Mouse (Mus musculus) CH12.LX (cell line): Measurements from ENCODE around the gene Plekhj1. TPM values are rescaled to one million over a fixed set of nuclear protein-coding genes. Genes with fewer than 3 reads are reported as not detected.

Experiments
- DNase-seq: peaks from one replicate; pipeline ENCODE4 v3.0.0-alpha.2; 2013; ENCODE audit errors: extremely low read depth
- H3K27ac ChIP-seq: 2 replicates; pipeline ENCODE4 v1.5.1; 2012; ENCODE audit warnings: low read depth, mild to moderate bottlenecking, control low read depth, moderate library complexity; ENCODE audit not compliant: insufficient read depth
- H3K27me3 ChIP-seq: replicated peaks from 2 replicates; pipeline ENCODE3; 2012; ENCODE audit warnings: inconsistent platforms
- H3K36me3 ChIP-seq, 2 experiments: replicated peaks in 1 of 2; 2 replicates each; pipeline versions ENCODE3 to v1.6.1; 2012; ENCODE audit warnings: inconsistent platforms in 1 of 2, low read length in 1 of 2, mild to moderate bottlenecking in 1 of 2, mixed read lengths in 1 of 2, moderate library complexity in 1 of 2; ENCODE audit not compliant: control insufficient read depth in 1 of 2, insufficient read depth in 1 of 2
- H3K4me1 ChIP-seq, 2 experiments: 2 replicates each; pipeline ENCODE4 v1.6.1; 2012; ENCODE audit warnings: inconsistent platforms in 1 of 2, moderate library complexity in 1 of 2; ENCODE audit not compliant: insufficient read depth in 2 of 2, control insufficient read depth in 1 of 2
- H3K4me2 ChIP-seq: 2 replicates; pipeline ENCODE4 v1.6.1; 2012; ENCODE audit warnings: low read depth, mild to moderate bottlenecking, control low read depth; ENCODE audit not compliant: poor library complexity, insufficient read depth, severe bottlenecking
- H3K4me3 ChIP-seq, 3 experiments: fragments of 150-350 bp in 1 of 3; sonication (generic) in 1 of 3; replicated peaks in 1 of 3; 2 replicates each; pipeline versions ENCODE3 to v1.5.1; 2011 to 2012; ENCODE audit warnings: low read depth in 2 of 3, low read length in 2 of 3, mild to moderate bottlenecking in 2 of 3, moderate library complexity in 2 of 3, control low read depth in 1 of 3, improper control_type of control experiment in 1 of 3, inconsistent platforms in 1 of 3, mixed read lengths in 1 of 3; ENCODE audit not compliant: poor library complexity in 1 of 3
- H3K79me2 ChIP-seq: replicated peaks from 2 replicates; pipeline ENCODE4 v1.6.1; 2012; ENCODE audit warnings: mild to moderate bottlenecking, moderate library complexity; ENCODE audit not compliant: control insufficient read depth, poor library complexity, insufficient read depth, severe bottlenecking; ENCODE audit errors: extremely low read depth
- H3K9ac ChIP-seq: 2 replicates; pipeline ENCODE4 v1.6.1; 2012; ENCODE audit warnings: low read depth, mild to moderate bottlenecking, control low read depth, moderate library complexity; ENCODE audit not compliant: insufficient read depth
- H3K9me3 ChIP-seq: replicated peaks from 2 replicates; pipeline ENCODE3; 2012; ENCODE audit warnings: low read length, inconsistent platforms, mixed read lengths
- BHLHE40 ChIP-seq: IDR thresholded peaks from 2 replicates; pipeline ENCODE4 v1.6.1; 2011; ENCODE audit warnings: mild to moderate bottlenecking, low read depth, low read length, improper control_type of control experiment
- CHD1 ChIP-seq: IDR thresholded peaks from 2 replicates; pipeline ENCODE4 v1.6.1; 2012; ENCODE audit warnings: low read depth, low read length, improper control_type of control experiment, inconsistent platforms
- CHD2 ChIP-seq: IDR thresholded peaks from 2 replicates; pipeline ENCODE4 v1.6.1; 2011; ENCODE audit warnings: low read length, improper control_type of control experiment
- CTCF ChIP-seq, 2 experiments: IDR thresholded peaks in 1 of 2; conservative IDR thresholded peaks in 1 of 2; 2 replicates each; pipeline ENCODE4 v1.5.1; 2011 to 2012; ENCODE audit warnings: low read depth in 2 of 2, low read length in 2 of 2, improper control_type of control experiment in 1 of 2, inconsistent platforms in 1 of 2, mild to moderate bottlenecking in 1 of 2, moderate library complexity in 1 of 2
- E2F4 ChIP-seq: IDR thresholded peaks from 2 replicates; pipeline ENCODE4 v1.6.1; 2011; ENCODE audit warnings: low read depth, low read length, improper control_type of control experiment; ENCODE audit not compliant: insufficient replicate concordance
- ELF1 ChIP-seq: IDR thresholded peaks from 2 replicates; pipeline ENCODE4 v1.6.1; 2014; ENCODE audit warnings: low read depth, mild to moderate bottlenecking, inconsistent platforms, low read length, improper control_type of control experiment
- EP300 ChIP-seq: IDR thresholded peaks from 2 replicates; pipeline ENCODE4 v1.6.1; 2011; ENCODE audit warnings: low read length, improper control_type of control experiment
- ETS1 ChIP-seq: conservative IDR thresholded peaks from 2 replicates; pipeline ENCODE4 v1.6.1; 2012; ENCODE audit warnings: low read depth, mild to moderate bottlenecking, inconsistent platforms, low read length, improper control_type of control experiment, moderate library complexity
- GABPA ChIP-seq: IDR thresholded peaks from 2 replicates; pipeline ENCODE4 v1.6.1; 2012; ENCODE audit warnings: low read depth, low read length, improper control_type of control experiment, inconsistent platforms; ENCODE audit not compliant: insufficient replicate concordance
- HCFC1 ChIP-seq: IDR thresholded peaks from 2 replicates; pipeline ENCODE4 v1.6.1; 2012; ENCODE audit warnings: low read depth, mild to moderate bottlenecking, inconsistent platforms, low read length, improper control_type of control experiment
- IRF4 ChIP-seq: IDR thresholded peaks from 2 replicates; pipeline ENCODE4 v1.6.1; 2014; ENCODE audit warnings: low read depth, mild to moderate bottlenecking, inconsistent platforms, low read length, improper control_type of control experiment
- JUN ChIP-seq: IDR thresholded peaks from 2 replicates; pipeline ENCODE4 v1.6.1; 2011; ENCODE audit warnings: low read depth, mild to moderate bottlenecking, low read length, improper control_type of control experiment, moderate library complexity; ENCODE audit not compliant: insufficient read depth
- KAT2A ChIP-seq: IDR thresholded peaks from 2 replicates; pipeline ENCODE4 v1.6.1; 2012; ENCODE audit warnings: low read length, improper control_type of control experiment, inconsistent platforms; ENCODE audit not compliant: insufficient replicate concordance
- MAFK ChIP-seq: IDR thresholded peaks from 2 replicates; pipeline ENCODE4 v1.6.1; 2011; ENCODE audit warnings: low read length, improper control_type of control experiment; ENCODE audit not compliant: insufficient replicate concordance
- MAX ChIP-seq: IDR thresholded peaks from 2 replicates; pipeline ENCODE4 v1.6.1; 2011; ENCODE audit warnings: low read length, improper control_type of control experiment
- MXI1 ChIP-seq: IDR thresholded peaks from 2 replicates; pipeline ENCODE4 v1.6.1; 2011; ENCODE audit warnings: mild to moderate bottlenecking, low read depth, low read length, improper control_type of control experiment
- MYC ChIP-seq: IDR thresholded peaks from 2 replicates; pipeline ENCODE4 v1.6.1; 2011; ENCODE audit warnings: low read depth, mild to moderate bottlenecking, improper control_type of control experiment, low read length
- NELFE ChIP-seq: IDR thresholded peaks from 2 replicates; pipeline ENCODE4 v1.6.1; 2011; ENCODE audit warnings: low read depth, low read length, improper control_type of control experiment
- NRF1 ChIP-seq: IDR thresholded peaks from 2 replicates; pipeline ENCODE4 v1.6.1; 2014; ENCODE audit warnings: low read depth, mild to moderate bottlenecking, inconsistent platforms, low read length, improper control_type of control experiment, moderate library complexity
- PAX5 ChIP-seq: IDR thresholded peaks from 2 replicates; pipeline ENCODE4 v1.6.1; 2012; ENCODE audit warnings: low read length, inconsistent platforms, mixed read lengths
- POLR2A ChIP-seq: IDR thresholded peaks from 2 replicates; pipeline ENCODE4 v1.6.1; 2011; ENCODE audit warnings: low read depth, mild to moderate bottlenecking, improper control_type of control experiment, low read length
- POLR2AphosphoS2 ChIP-seq: IDR thresholded peaks from 2 replicates; pipeline ENCODE4 v1.6.1; 2011; ENCODE audit warnings: low read depth, low read length, improper control_type of control experiment
- RAD21 ChIP-seq: IDR thresholded peaks from 2 replicates; pipeline ENCODE4 v1.6.1; 2011; ENCODE audit warnings: low read depth, mild to moderate bottlenecking, low read length, improper control_type of control experiment, moderate library complexity
- RCOR1 ChIP-seq: conservative IDR thresholded peaks from 2 replicates; pipeline ENCODE4 v1.6.1; 2012; ENCODE audit warnings: low read depth, mild to moderate bottlenecking, inconsistent platforms, low read length, improper control_type of control experiment
- SIN3A ChIP-seq: IDR thresholded peaks from 2 replicates; pipeline ENCODE4 v1.6.1; 2012; ENCODE audit warnings: low read length, improper control_type of control experiment, inconsistent platforms
- SMC3 ChIP-seq: IDR thresholded peaks from 2 replicates; pipeline ENCODE4 v1.6.1; 2011; ENCODE audit warnings: low read depth, low read length, improper control_type of control experiment
- TBP ChIP-seq: conservative IDR thresholded peaks from 2 replicates; pipeline ENCODE4 v1.6.1; 2011; ENCODE audit warnings: low read depth, low read length, improper control_type of control experiment
- TCF12 ChIP-seq: IDR thresholded peaks from 2 replicates; pipeline ENCODE4 v1.6.1; 2014; ENCODE audit warnings: low read depth, mild to moderate bottlenecking, inconsistent platforms, low read length, improper control_type of control experiment
- UBTF ChIP-seq: IDR thresholded peaks from 2 replicates; pipeline ENCODE4 v1.6.1; 2012; ENCODE audit warnings: low read depth, mild to moderate bottlenecking, inconsistent platforms, low read length, improper control_type of control experiment, moderate library complexity
- USF1 ChIP-seq: IDR thresholded peaks from 2 replicates; pipeline ENCODE4 v1.6.1; 2014; ENCODE audit warnings: low read depth, mild to moderate bottlenecking, inconsistent platforms, low read length, improper control_type of control experiment
- USF2 ChIP-seq: conservative IDR thresholded peaks from 2 replicates; pipeline ENCODE4 v1.6.1; 2011; ENCODE audit warnings: low read depth, low read length, improper control_type of control experiment
- ZC3H11A ChIP-seq: IDR thresholded peaks from 2 replicates; pipeline ENCODE4 v1.6.1; 2012; ENCODE audit warnings: low read depth, mild to moderate bottlenecking, inconsistent platforms, low read length, improper control_type of control experiment
- ZKSCAN1 ChIP-seq: IDR thresholded peaks from 2 replicates; pipeline ENCODE4 v1.6.1; 2012; ENCODE audit warnings: low read depth, inconsistent platforms, low read length, improper control_type of control experiment, borderline replicate concordance
- ZMIZ1 ChIP-seq: IDR thresholded peaks from 2 replicates; pipeline ENCODE4 v1.6.1; 2012; ENCODE audit warnings: low read depth, mild to moderate bottlenecking, inconsistent platforms, low read length, improper control_type of control experiment
- ZNF384 ChIP-seq: IDR thresholded peaks from 2 replicates; pipeline ENCODE4 v1.6.1; 2012; ENCODE audit warnings: low read depth, low read length, improper control_type of control experiment, inconsistent platforms
- dilution Hi-C: fragments of 300-500 bp; cut with MboI; formaldehyde crosslinking; loops from 2 replicates; pipeline ENCODE4 v1.14.3; 2020; ENCODE audit warnings: low sequenced_read_pairs; ENCODE audit not compliant: extremely low pct_unique_long_range_greater_than_20kb, extremely low pct_ligation_motif_present
- in situ Hi-C: fragments of 300-500 bp; cut with MboI; formaldehyde crosslinking; loops from 3 replicates; pipeline ENCODE4 v1.14.3; 2019; ENCODE audit warnings: low sequenced_read_pairs, low pct_ligation_motif_present, low pct_unique_long_range_greater_than_20kb, mixed read lengths
- polyA plus RNA-seq: library from polyadenylated mRNA; unstranded; fragments of >175 nt; gene quantifications from 2 replicates; pipeline ENCODE4 v1.2.1, GENCODE M21; 2012; ENCODE audit warnings: low read depth; ENCODE audit not compliant: insufficient read length
- total RNA-seq, 2 experiments: library from RNA; depleted of rRNA; stranded (reverse); fragments of 300-350 nt in 1 of 2; fragments of >200 nt in 1 of 2; gene quantifications; 2 replicates each; pipeline ENCODE4 v1.2.3; 2012 to 2014

Plekhj1 gene
- 63.8 and 81.8 TPM in 2 replicates for total RNA-seq (2012; rRNA removed)
- 51.5 and 63.4 TPM in 2 replicates for total RNA-seq (2014; rRNA removed)
- polyA plus RNA-seq, result 119 and 123 TPM in 2 replicates

DNA sequence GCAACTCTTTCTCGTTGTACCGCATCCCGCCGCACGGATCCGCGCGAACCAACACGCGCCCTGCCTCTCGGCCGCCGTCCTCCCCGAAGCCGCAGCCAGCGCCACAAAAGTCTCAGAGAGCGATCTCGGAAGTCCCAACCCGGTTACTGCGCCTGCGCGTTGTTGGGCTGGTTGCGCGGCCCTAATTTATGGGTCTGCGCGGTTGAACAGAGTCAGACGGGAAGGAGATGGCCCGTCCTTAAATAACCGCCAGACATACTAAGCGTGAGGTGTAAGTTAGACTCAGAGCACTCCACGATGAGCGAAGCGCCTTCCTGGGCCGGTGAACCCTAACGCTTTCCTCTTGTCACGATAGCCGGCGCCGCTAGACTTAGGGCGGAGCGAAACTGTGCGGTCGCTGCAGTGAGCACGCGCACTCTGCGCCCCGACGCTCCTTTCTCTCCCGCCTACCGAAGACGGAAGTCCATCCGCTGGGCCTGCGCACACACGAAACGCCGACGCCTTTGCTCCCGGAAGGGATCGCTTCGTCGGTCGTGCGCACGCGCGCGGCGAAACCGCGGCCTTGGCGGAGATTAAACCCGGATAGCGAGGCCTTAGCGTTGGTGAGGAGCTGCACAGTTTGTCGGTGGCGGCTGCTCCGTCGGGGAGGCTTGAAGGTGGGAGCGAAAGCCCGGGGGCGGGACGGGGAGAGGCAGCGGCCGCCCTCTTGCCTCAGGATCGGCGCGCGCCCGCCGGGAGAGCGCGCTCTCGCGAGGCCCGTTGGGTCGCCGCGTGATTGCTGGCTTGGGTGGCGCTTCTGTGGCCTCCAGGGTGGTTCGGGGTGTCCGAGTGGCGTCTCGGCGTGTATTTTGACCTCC, at the start of gene Plekhj1, which contains the start of gene Sf3a2:
Gene Plekhj1 (minus strand): TSS at position 477 of the 857 bp plus-strand sequence.
Gene Sf3a2 (plus strand): TSS at position 49 of the 857 bp plus-strand sequence.
- H3K9me3 ChIP-seq, result no peaks in the 10 kb centered on the region
- H3K36me3 ChIP-seq, result peaks cover 52 to 68% of the 10 kb centered on the region in 2 experiments
- peak within 1 kb of the TSS; percentile 68 to 94 (median 87) for H3K4me3 ChIP-seq
- peak within 1 kb of the TSS; percentile 91 for H3K27ac ChIP-seq
- H3K79me2 ChIP-seq, result peaks cover 47% of the 10 kb centered on the region
- TF ChIP-seq TCF12 (peak; percentile 61), PAX5 (no peak), POLR2AphosphoS2 (peak; percentile 70; the same call in 1 of the 2 replicates), USF1 (no peak; the same call in 1 of the 2 replicates), SMC3 (no peak), ETS1 (no peak), HCFC1 (peak; percentile 88), ZMIZ1 (peak; percentile 59), MAFK (no peak), CHD1 (no peak), SIN3A (no peak; the same call in none of the 2 replicates), POLR2A (peak; percentile 94), NELFE (peak; percentile 76), ELF1 (peak; percentile 94), RAD21 (no peak), KAT2A (peak; percentile 94), MYC (peak; percentile 83), E2F4 (peak; percentile 44; the same call in 1 of the 2 replicates), ZNF384 (no peak), ZKSCAN1 (no peak), ZC3H11A (no peak), BHLHE40 (peak; percentile 41; the same call in 1 of the 2 replicates), IRF4 (no peak; the same call in 1 of the 2 replicates), CHD2 (peak; percentile 95), GABPA (no peak; the same call in 1 of the 2 replicates), NRF1 (peak; percentile 88), USF2 (no peak), TBP (peak; percentile 71), MXI1 (peak; percentile 71; the same call in 1 of the 2 replicates), RCOR1 (no peak), EP300 (no peak; the same call in 1 of the 2 replicates), UBTF (no peak), JUN (no peak), CTCF (conservative IDR thresholded peaks at IDR 0.05 in 1 of 2, IDR thresholded peaks at IDR 0.05 in 1 of 2; ENCODE audit: low read depth in 2 of 2, low read length in 2 of 2) (no peak), MAX (peak; percentile 88)
- H3K27me3 ChIP-seq, result no peaks in the 10 kb centered on the region
- peak; percentile 96 for DNase-seq
- peaks cover 10 to 33% of the 10 kb centered on the region in 2 experiments for H3K4me1 ChIP-seq
- H3K9ac ChIP-seq, result peak within 1 kb of the TSS; percentile 99
- dilution Hi-C loops, result no loop called here
- in situ Hi-C loops, result loop anchor here (5.0 kb wide), 1 partner anchor 36 kb away; no protein-coding TSS in a partner anchor
- peak within 1 kb of the TSS; percentile 75 for H3K4me2 ChIP-seq
